Mouse (Mus musculus) kidney, adult 2 months (tissue): ENCODE data around the gene Ube2e3. TPM values are rescaled to one million over a fixed set of nuclear protein-coding genes. Genes with fewer than 3 reads are reported as not detected.

Experiments used
- DNase-seq: peaks from one replicate; pipeline ENCODE4 v3.0.0; 2021
- H3K27ac ChIP-seq: fragments of 200-500 bp; 2 replicates; pipeline ENCODE4 v1.5.1; 2012; ENCODE audit warnings: low read depth, low read length, control low read depth, inconsistent platforms; ENCODE audit not compliant: insufficient read depth
- H3K27me3 ChIP-seq: fragments of 200-500 bp; replicated peaks from 2 replicates; pipeline ENCODE4 v1.6.1; 2012; ENCODE audit warnings: mild to moderate bottlenecking, moderate library complexity, low read length, inconsistent platforms; ENCODE audit not compliant: control insufficient read depth, insufficient read depth
- H3K36me3 ChIP-seq: fragments of 200-500 bp; 2 replicates; pipeline ENCODE4 v1.6.1; 2012; ENCODE audit warnings: mild to moderate bottlenecking, moderate library complexity, low read length, inconsistent platforms; ENCODE audit not compliant: control insufficient read depth, insufficient read depth
- H3K4me1 ChIP-seq: fragments of 200-500 bp; 2 replicates; pipeline ENCODE4 v1.6.1; 2011; ENCODE audit warnings: low read length; ENCODE audit not compliant: control insufficient read depth, insufficient read depth
- H3K4me3 ChIP-seq: fragments of 200-500 bp; 2 replicates; pipeline ENCODE4 v1.5.1; 2011; ENCODE audit warnings: mild to moderate bottlenecking, low read depth, low read length, control low read depth; ENCODE audit not compliant: insufficient read depth
- CTCF ChIP-seq: fragments of 200-500 bp; conservative IDR thresholded peaks from 2 replicates; pipeline ENCODE4 v1.5.1; 2011; ENCODE audit warnings: low read depth, mild to moderate bottlenecking, control low read depth, low read length, moderate library complexity, mixed read lengths; ENCODE audit not compliant: insufficient read depth, insufficient read length
- POLR2A ChIP-seq: fragments of 200-500 bp; IDR thresholded peaks from one replicate; pipeline ENCODE4 v1.6.1; 2011; ENCODE audit warnings: low read depth, low read length, control low read depth
- WGBS: fragments of 180-500 bp; shearing (Covaris S2); methylation state at CpG from one replicate; pipeline ENCODE4 v1.1.7; 2018; 5-methylcytosine and 5-hydroxymethylcytosine counted together
- polyA plus RNA-seq: library from polyadenylated mRNA; depleted of rRNA; stranded (reverse); fragments of >200 nt; gene quantifications from 2 replicates; pipeline ENCODE4 v1.2.3, GENCODE M21; 2012

Gene Ube2e3
- polyA plus RNA-seq, 1 experiment = 25.2 TPM

DNA sequence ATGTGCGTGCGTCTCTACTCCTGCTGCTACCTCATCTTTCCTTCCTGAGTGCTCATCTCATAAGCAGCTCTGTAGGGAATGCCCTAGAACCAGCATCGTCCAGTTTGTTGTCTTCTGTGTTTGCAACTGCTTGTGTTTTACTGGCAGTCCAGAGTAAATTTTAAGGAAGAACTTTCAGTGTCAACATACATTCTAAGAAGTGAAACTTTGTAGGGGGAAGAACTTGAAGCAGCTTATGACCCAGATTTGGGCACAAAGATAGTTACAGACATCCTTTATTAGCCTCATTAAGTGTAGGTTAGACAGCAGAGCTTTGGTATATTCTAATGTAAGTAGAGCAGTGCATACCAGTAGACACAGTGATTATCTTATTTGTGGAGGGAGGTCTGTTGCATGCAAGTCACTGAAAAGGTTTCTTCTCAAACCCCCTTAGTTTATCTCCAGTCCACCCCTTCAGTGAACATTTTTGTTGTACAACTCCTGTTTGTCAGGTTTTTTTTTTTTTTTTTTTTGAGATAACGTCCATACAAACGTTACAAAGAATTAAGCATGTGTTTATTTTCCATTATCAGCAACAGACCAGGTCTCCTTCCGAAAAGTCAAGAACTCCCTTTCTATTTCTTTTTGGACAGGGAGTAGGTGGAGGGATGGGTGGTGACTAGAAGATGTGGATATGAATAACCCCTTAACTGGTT, 55.2 kb downstream of the Ube2e3 start:
- WGBS = 84% methylated on average over 6 of the region's 6 CpGs
- DNase-seq = no peak
- H3K4me3 ChIP-seq = no peak overlapping the region
- peaks cover 3% of the 10 kb centered on the region; the same call in 1 of the 2 replicates for H3K4me1 ChIP-seq
- TF ChIP-seq CTCF = no peak
- TF ChIP-seq POLR2A = no peak
- no peaks in the 10 kb centered on the region; the same call in 1 of the 2 replicates for H3K36me3 ChIP-seq
- no peaks in the 10 kb centered on the region for H3K27me3 ChIP-seq
- H3K27ac ChIP-seq = no peak overlapping the region

DNA sequence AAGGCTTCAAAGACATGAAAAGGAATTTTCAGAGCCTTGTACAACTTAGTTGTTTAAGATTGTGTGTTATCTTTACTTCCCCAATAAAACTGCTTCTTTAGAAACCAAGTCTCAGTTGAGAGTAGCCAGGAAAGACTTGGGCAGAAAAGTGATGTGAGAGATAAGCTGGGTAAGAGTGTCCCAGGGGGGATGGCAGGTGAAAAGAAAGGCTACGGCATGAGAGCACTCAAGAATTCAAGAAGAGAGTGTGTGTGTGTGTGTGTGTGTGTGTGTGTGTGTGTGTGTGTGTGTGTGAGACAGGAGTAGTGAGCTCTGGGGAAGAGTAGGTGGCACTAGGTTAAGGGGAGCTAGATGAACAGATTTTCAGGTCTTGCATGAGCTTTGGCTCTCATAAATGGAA, 57.9 kb downstream of the Ube2e3 start:
- H3K36me3 ChIP-seq = no peaks in the 10 kb centered on the region; the same call in 1 of the 2 replicates
- H3K4me3 ChIP-seq = no peak overlapping the region
- TF ChIP-seq CTCF (no peak), POLR2A (no peak)
- no peaks in the 10 kb centered on the region for H3K27me3 ChIP-seq
- no peak overlapping the region for H3K27ac ChIP-seq
- no peak for DNase-seq
- 55% methylated on average over 1 of the region's 1 CpGs for WGBS
- peaks cover 3% of the 10 kb centered on the region; the same call in 1 of the 2 replicates for H3K4me1 ChIP-seq

DNA sequence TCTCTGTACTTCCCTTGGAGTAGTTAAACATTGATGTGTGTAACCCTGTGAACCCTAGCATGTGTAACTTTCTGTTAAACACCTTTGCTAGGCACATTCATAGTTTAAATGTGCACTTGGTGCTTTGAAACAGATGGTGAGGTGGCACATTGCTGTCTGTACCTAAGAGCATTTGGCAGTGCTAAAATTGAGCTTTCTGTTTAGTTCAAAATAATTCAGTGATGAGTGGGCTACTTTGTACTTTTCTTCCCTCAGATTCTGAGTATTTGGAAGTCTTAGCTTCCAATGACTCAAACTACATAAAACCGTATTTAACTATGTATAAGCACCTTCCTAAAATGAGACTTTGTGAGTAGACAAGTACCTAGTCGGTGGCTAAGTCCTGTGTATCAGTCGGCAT, 59.7 kb downstream of the Ube2e3 start:
- DNase-seq = peak; percentile 36
- Histone ChIP-seq H3K36me3 (no peaks in the 10 kb centered on the region), H3K4me1 (peaks cover 3% of the 10 kb centered on the region; the same call in 1 of the 2 replicates), H3K4me3 (no peak overlapping the region), H3K27me3 (no peaks in the 10 kb centered on the region), H3K27ac (no peak overlapping the region)
- no peak for TF ChIP-seq CTCF
- no peak for TF ChIP-seq POLR2A
- 80% methylated on average over 3 of the region's 3 CpGs for WGBS

DNA sequence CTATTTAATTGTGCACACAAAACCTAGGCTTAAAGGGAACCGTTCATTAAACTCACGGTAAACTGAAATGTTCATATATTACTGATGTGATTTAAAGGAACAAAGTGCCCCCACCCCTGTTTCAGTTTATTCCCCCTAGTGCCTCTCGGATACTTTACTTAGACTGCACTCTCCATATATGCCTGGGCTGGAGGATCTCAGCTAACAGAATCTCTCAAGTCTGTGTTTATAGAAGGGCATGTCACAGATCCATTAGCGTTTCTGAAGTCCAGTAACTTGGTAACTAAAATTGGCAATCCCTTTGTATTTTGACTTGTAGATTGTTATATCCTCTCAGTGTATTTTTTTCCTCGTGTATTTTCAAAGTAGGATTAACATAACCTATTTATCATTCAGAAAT, 60.2 kb downstream of the Ube2e3 start:
- TF ChIP-seq POLR2A (no peak), CTCF (no peak)
- Histone ChIP-seq H3K4me1 (peaks cover 3% of the 10 kb centered on the region; the same call in 1 of the 2 replicates), H3K27me3 (no peaks in the 10 kb centered on the region), H3K27ac (no peak overlapping the region), H3K4me3 (no peak overlapping the region), H3K36me3 (no peaks in the 10 kb centered on the region)
- DNase-seq = no peak
- WGBS = 67% methylated on average over 5 of the region's 5 CpGs

DNA sequence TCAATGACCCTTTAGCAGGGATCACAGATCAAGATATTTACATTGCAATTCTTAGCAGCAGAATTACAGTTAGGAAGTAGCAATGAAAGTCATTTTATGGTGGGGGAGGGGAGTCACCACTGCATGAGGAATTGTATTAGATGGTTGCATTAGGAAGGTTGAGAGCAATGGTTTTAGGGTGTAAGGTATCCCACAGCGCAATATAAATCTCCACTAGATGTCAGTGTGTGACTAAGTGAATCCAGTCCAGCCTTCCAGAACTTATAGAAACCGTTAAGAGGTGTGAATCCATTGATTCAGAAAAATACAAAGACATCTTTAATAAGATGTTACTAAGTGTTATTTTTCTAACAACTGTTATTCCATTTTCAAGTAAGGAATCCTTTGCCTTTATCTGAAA, 63.4 kb downstream of the Ube2e3 start:
- 36% methylated on average over 2 of the region's 2 CpGs for whole genome bisulfite sequencing
- H3K4me1 ChIP-seq = peaks cover 3% of the 10 kb centered on the region; the same call in 1 of the 2 replicates

DNA sequence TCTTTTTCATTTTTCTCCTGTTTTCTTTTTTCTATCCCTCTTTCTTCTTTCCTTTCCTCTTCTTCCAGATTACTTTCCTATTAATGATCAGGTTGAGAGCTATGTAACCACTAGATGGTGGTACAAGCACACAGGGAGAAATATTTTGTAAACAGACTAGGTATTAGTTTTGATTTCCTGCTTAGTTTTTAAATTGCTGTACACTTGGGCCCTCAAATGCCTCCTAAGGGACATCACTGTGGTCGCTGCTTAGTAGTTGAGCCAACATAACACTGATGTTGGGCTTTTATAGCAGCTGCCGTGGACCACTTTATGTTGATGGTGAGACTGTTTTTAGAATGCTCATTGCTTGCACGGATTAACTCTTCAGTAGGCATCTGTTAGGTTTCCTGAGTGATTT, 91.5 kb downstream of the Ube2e3 start:
- Histone ChIP-seq H3K4me3 (no peak overlapping the region), H3K27ac (no peak overlapping the region), H3K27me3 (no peaks in the 10 kb centered on the region), H3K36me3 (no peaks in the 10 kb centered on the region), H3K4me1 (no peaks in the 10 kb centered on the region)
- peak; percentile 18 for DNase-seq
- 33% methylated on average over 3 of the region's 3 CpGs for WGBS
- TF ChIP-seq POLR2A = no peak
- no peak for TF ChIP-seq CTCF

More for the DNA sequence above, 63.4 kb downstream of the Ube2e3 start:
- Histone ChIP-seq H3K27ac (no peak overlapping the region), H3K36me3 (no peaks in the 10 kb centered on the region), H3K4me3 (no peak overlapping the region), H3K27me3 (no peaks in the 10 kb centered on the region)
- no peak for DNase-seq
- TF ChIP-seq CTCF (no peak), POLR2A (no peak)

DNA sequence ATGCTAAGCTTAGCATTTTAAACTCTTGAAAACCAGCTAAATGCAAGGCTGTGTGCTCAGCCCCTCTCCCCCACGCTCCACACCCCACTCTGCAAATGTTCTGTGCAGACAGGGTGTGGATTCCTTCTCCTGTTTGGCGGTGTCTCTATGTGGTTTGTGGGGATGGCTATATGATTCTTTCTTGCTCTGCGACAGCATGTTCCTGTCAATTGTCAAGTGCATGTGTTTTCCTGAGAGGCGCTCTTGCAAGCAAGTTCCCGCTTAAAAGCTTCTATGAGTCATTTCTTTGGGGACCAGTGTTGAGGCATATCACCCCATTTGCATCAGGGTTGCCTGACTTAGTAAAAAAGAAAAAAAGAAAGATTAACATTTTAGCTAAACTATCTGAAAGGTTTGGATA, 92.4 kb downstream of the Ube2e3 start:
- Histone ChIP-seq H3K36me3 (no peaks in the 10 kb centered on the region), H3K4me3 (no peak overlapping the region), H3K4me1 (no peaks in the 10 kb centered on the region), H3K27ac (no peak overlapping the region), H3K27me3 (no peaks in the 10 kb centered on the region)
- TF ChIP-seq POLR2A (no peak), CTCF (no peak)
- 72% methylated on average over 5 of the region's 5 CpGs for WGBS
- DNase-seq = no peak
